Comparison of ENCODE assay signal across 20 mouse cellular contexts in genomic region chr8:108730907-108731440, GRCm38 (mm10).
DNase-seq lines count a peak whose midpoint lies in the region; ATAC-seq lines count a peak whose summit lies in the region.
"Had no signal": no experiment of that assay in that cellular context is flagged by ENCODE, and none has a peak within 500 bp of the region (broad histone marks: within the 10 kb centered on the region; RNA-seq: fewer than 3 reads in every experiment).

No protein-coding gene starts in this region.

- H3K4me1 ChIP-seq in heart, embryonic 10.5 days: peaks cover 89% of the 10 kb centered on the region
- H3K4me1 ChIP-seq in lung, embryonic 16.5 days (replicated peaks; ENCODE audit: control insufficient read depth, insufficient read depth, low read length): peaks cover 78% of the 10 kb centered on the region

- H3K27ac ChIP-seq in heart, embryonic 10.5 days: peak overlapping the region; percentile 29; the same call in 1 of the 2 replicates
- H3K27ac ChIP-seq in lung, embryonic 16.5 days (ENCODE audit: low read length): peak overlapping the region; percentile 19; the same call in 1 of the 2 replicates
- H3K27ac ChIP-seq: embryonic facial prominence, embryonic 12.5 days; forebrain, embryonic 12.5 days; hindbrain, embryonic 12.5 days had no signal

- WGBS in heart, embryonic 10.5 days: 67% methylated on average over 9 of the region's 9 CpGs
- 31% methylated on average over 9 of the region's 9 CpGs for WGBS in lung, embryonic 16.5 days

- no peak overlapping the region for H3K4me3 ChIP-seq in heart, embryonic 10.5 days
- no peak overlapping the region for H3K4me3 ChIP-seq in lung, embryonic 16.5 days (ENCODE audit: low read length)
- H3K4me3 ChIP-seq: embryonic facial prominence, embryonic 12.5 days; forebrain, embryonic 12.5 days; hindbrain, embryonic 12.5 days had no signal

- no peak for DNase-seq in heart, embryonic 10.5 days (ENCODE audit: low spot score)
- DNase-seq in heart, adult 9 months (ENCODE audit: low spot score in 2 of 2): no peak
- no peak for DNase-seq in lung, adult 18-20 months
- DNase-seq in adipocyte (ENCODE audit: low spot score) (peak; percentile 78), MN1 (ENCODE audit: low spot score) (no peak)
- DNase-seq: adrenal gland, postnatal 36 days; cerebellum, adult 2 months; cerebellum, postnatal 10 days; embryo, embryonic 11 days; gastrocnemius, postnatal 14 days; heart, postnatal 10 days; heart, postnatal 4 days had no signal

- no peaks in the 10 kb centered on the region for H3K36me3 ChIP-seq in heart, embryonic 10.5 days
- no peaks in the 10 kb centered on the region for H3K36me3 ChIP-seq in lung, embryonic 16.5 days (ENCODE audit: control insufficient read depth, insufficient read depth, low read length)
- H3K36me3 ChIP-seq: embryonic facial prominence, embryonic 12.5 days; forebrain, embryonic 12.5 days; hindbrain, embryonic 12.5 days had no signal

- H3K27me3 ChIP-seq in heart, embryonic 10.5 days (ENCODE audit: insufficient read depth, poor library complexity, severe bottlenecking): no peaks in the 10 kb centered on the region
- H3K27me3 ChIP-seq in lung, embryonic 16.5 days (ENCODE audit: control insufficient read depth, insufficient read depth, low read depth, low read length): no peaks in the 10 kb centered on the region
- H3K27me3 ChIP-seq: embryonic facial prominence, embryonic 12.5 days had no signal

- no peak overlapping the region for H3K4me2 ChIP-seq in lung, embryonic 16.5 days (ENCODE audit: low read depth, low read length)
- H3K4me2 ChIP-seq: embryonic facial prominence, embryonic 12.5 days; forebrain, embryonic 12.5 days; hindbrain, embryonic 12.5 days had no signal

- H3K9me3 ChIP-seq in heart, embryonic 10.5 days: no peaks in the 10 kb centered on the region
- H3K9me3 ChIP-seq in lung, embryonic 16.5 days (ENCODE audit: control insufficient read depth, low read length): no peaks in the 10 kb centered on the region
- H3K9me3 ChIP-seq: embryonic facial prominence, embryonic 12.5 days; forebrain, embryonic 12.5 days; hindbrain, embryonic 12.5 days had no signal

- ATAC-seq in lung, embryonic 16.5 days (ENCODE audit: low read depth): no peak
- ATAC-seq in granulocyte monocyte progenitor cell, adult 5-6 weeks (replicated peaks; ENCODE audit: poor library complexity, severe bottlenecking): peak; percentile 25; the same call in 1 of the 2 replicates
- ATAC-seq: forebrain, embryonic 16.5 days; hindbrain, embryonic 16.5 days; inflammation-experienced regulatory T-cells, adult 6 months had no signal

- H3K9ac ChIP-seq in lung, embryonic 16.5 days (ENCODE audit: low read length): no peak overlapping the region
- H3K9ac ChIP-seq: embryonic facial prominence, embryonic 12.5 days; forebrain, embryonic 12.5 days; hindbrain, embryonic 12.5 days had no signal
